Comparison of ENCODE assay signal across 1 mouse cellular context in genomic region chr8:70422722-70423121, GRCm38 (mm10).
TF ChIP-seq lines count a peak whose summit lies in the region.

No protein-coding gene starts in this region.

TF ChIP-seq in MEL, 35 proteins besides CTCF, POLR2A, EP300 and RAD21 (continued from another document):
- TF ChIP-seq MXI1 (IDR thresholded peaks at IDR 0.05; ENCODE audit: low read depth, low read length) (no peak), CHD1 (IDR thresholded peaks at IDR 0.05; ENCODE audit: low read depth, low read length) (no peak), CHD2 (IDR thresholded peaks at IDR 0.05; ENCODE audit: low read length) (no peak), POLR2AphosphoS5 (IDR thresholded peaks at IDR 0.05; ENCODE audit: borderline replicate concordance, low read depth, low read length) (no peak)
TF ChIP-seq in MEL: peak in this region for 3.
